Mouse (Mus musculus) Patski (cell line): ENCODE data around the gene Nedd9. TPM values are rescaled to one million over a fixed set of nuclear protein-coding genes. Genes with fewer than 3 reads are reported as not detected.

ENCODE experiments used
- ATAC-seq: fragments of 100-300 bp; one replicate; pipeline ENCODE4 v1.8.0; 2021
- CTCF ChIA-PET: fragments of 350-600 bp; sonication (Branson Sonifier 250); formaldehyde crosslinking; loops from one replicate; lab custom pipeline; 2022; ENCODE audit warnings: inconsistent platforms; lab: Charles Lee
- POLR2A ChIA-PET: fragments of 350-600 bp; sonication (Branson Sonifier 250); formaldehyde crosslinking; loops from one replicate; lab custom pipeline; 2022; ENCODE audit warnings: antibody characterized with exemption, inconsistent platforms; lab: Charles Lee
- DNase-seq: peaks from one replicate; pipeline ENCODE4 v3.0.0-alpha.2; 2011; ENCODE audit warnings: low read depth, low spot score
- H3K27me3 ChIP-seq: fragments of 371-371 bp; one replicate; pipeline ENCODE4 v1.5.1; 2021
- CTCF ChIP-seq: fragments of 100-300 bp; IDR thresholded peaks from one replicate; pipeline ENCODE4 v1.5.1; 2021
- in situ Hi-C: fragments of 300-500 bp; cut with MboI; formaldehyde crosslinking; loops from 3 replicates; pipeline ENCODE4 v1.11.1; 2018; ENCODE audit warnings: low pct_unique_long_range_greater_than_20kb, mixed read lengths
- polyA plus RNA-seq: library from polyadenylated mRNA; unstranded; gene quantifications from one replicate; pipeline ENCODE4 v1.2.3, GENCODE M21; 2021

The Nedd9 gene
- polyA plus RNA-seq = 21.2 TPM

DNA sequence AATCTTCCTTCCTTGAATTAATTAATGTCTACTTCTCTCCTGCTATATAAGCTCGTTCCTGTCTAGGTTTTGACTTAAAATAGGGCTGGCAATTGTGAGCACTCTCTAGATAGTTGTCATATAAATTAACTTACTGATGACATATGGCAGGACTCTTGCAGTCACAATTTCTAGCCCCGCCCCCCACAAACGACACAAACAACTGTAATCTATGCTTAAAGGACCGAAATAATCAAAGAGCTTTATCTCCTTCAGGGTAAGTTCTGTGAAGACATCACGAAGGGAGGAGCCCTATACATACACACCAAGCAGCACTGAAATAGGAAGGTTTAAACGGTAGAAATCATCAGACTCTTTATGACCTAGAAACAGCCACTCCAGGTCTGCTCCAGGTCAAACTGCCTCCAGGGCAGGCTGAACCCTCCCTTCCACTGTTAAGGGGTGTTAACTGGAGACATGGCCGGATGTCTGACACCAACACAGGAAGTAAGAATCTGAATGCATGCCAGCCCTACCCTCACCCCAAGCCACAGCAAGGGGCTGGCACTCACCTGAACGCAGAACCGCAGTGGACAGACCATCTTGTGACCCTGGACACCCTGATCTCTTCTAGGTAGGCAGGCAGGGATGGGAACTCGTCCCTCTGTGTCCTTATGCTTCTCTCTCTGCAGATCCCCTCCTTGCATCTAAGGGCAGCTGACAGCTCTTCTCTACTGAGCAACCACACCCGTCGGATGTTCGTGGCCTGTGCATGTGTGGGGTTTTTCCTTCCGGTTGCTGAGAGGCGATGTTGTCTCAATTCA is at the start of gene Nedd9:
Gene Nedd9 (minus strand): TSS at position 757 of the 803 bp plus-strand sequence.
- DNase-seq (no peak), ATAC-seq (no peak)
- TF ChIP-seq CTCF = no peak
- POLR2A ChIA-PET = no interaction called here
- in situ Hi-C loops = no loop called here
- CTCF ChIA-PET = no interaction called here
- H3K27me3 ChIP-seq = no peaks in the 10 kb centered on the region

- ChIA-PET CTCF (interaction anchor here (0.6 kb wide), 1 partner anchor 18 kb away, joined by 4 read pairs; no protein-coding TSS in a partner anchor), POLR2A (no interaction called here)
- no peaks in the 10 kb centered on the region for H3K27me3 ChIP-seq
- DNase-seq = no peak
- no peak for ATAC-seq
- in situ Hi-C loops = no loop called here
- TF ChIP-seq CTCF = no peak
Observed at GRCm38 (mm10) chr13:41532625-41533024, 45.5 kb upstream of the Nedd9 start.

GRCm38 (mm10) chr13:41530326-41530725 is 43.2 kb upstream of the Nedd9 start:
- H3K27me3 ChIP-seq = no peaks in the 10 kb centered on the region
- no peak for TF ChIP-seq CTCF
- DNase-seq (no peak), ATAC-seq (no peak)
- POLR2A ChIA-PET = no interaction called here
- CTCF ChIA-PET = interaction anchor here (1.4 kb wide), 1 partner anchor 10 kb away, joined by 5 read pairs; no protein-coding TSS in a partner anchor
- in situ Hi-C loops = no loop called here

GRCm38 (mm10) chr13:41524208-41524607 is 37.0 kb upstream of the Nedd9 start:
- ATAC-seq (no peak), DNase-seq (no peak)
- CTCF ChIA-PET = no interaction called here
- in situ Hi-C loops = no loop called here
- no peaks in the 10 kb centered on the region for H3K27me3 ChIP-seq
- no peak for TF ChIP-seq CTCF
- POLR2A ChIA-PET = no interaction called here

DNA sequence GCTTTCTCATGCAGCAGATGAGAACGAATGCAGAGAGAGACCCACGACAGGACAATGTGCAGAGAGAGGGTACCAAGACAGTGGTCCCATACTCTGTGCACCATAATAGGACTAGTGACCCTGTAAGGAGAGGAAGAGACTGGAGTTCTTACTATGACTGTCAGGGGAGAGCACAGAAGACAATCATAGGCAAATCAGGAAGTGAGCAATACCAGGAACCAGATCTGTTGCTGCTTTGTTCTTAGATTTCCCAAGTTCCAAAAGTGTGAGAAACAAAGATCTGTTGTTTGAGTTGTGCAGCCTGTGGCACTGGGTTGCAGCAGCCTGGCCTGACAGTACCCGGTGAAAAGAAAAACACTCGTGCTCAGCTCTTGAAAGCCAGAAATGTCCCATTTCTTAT is 34.1 kb upstream of the Nedd9 start:
- TF ChIP-seq CTCF = no peak
- ChIA-PET POLR2A (no interaction called here), CTCF (no interaction called here)
- DNase-seq (no peak), ATAC-seq (no peak)
- in situ Hi-C loops = no loop called here
- no peaks in the 10 kb centered on the region for H3K27me3 ChIP-seq

DNA sequence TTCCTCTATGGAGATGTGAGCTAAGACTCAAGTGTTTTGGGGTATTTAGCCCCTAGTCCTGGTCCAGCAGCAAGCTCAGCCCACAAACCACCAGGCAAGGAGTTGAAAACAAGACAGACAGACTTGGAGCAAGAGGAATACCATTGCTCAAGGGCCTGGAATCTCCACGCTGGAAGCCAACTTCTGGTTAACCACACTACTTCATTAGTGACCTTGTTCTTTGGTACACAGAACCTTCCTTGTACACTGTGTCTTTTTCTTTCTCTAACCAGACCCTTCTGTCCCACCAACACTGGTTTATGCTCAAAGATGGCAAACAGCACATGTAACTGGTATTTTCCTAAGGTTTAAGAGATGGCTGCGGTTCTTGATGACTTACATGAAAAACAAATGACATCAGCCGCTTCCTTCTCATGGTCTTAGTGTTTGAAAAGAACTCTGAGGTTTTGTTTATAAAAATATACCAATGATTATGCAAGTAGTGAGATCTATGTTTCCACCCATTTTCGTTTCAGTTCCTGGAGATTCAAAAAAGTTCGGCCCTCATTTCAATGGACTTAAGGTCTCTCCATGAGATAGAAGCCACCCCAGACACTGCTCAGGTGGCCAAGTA is 33.5 kb upstream of the Nedd9 start:
- POLR2A ChIA-PET = interaction anchor here (0.5 kb wide), 1 partner anchor 40 kb away, joined by 3 read pairs; no protein-coding TSS in a partner anchor
- in situ Hi-C loops = no loop called here
- CTCF ChIA-PET = no interaction called here
- no peaks in the 10 kb centered on the region for H3K27me3 ChIP-seq
- no peak for TF ChIP-seq CTCF
- no peak for ATAC-seq
- no peak for DNase-seq

GRCm38 (mm10) chr13:41519792-41520191 is 32.6 kb upstream of the Nedd9 start:
- no peaks in the 10 kb centered on the region for H3K27me3 ChIP-seq
- no peak for ATAC-seq
- CTCF ChIA-PET = no interaction called here
- in situ Hi-C loops = no loop called here
- no peak for DNase-seq
- no peak for TF ChIP-seq CTCF
- POLR2A ChIA-PET = no interaction called here

DNA sequence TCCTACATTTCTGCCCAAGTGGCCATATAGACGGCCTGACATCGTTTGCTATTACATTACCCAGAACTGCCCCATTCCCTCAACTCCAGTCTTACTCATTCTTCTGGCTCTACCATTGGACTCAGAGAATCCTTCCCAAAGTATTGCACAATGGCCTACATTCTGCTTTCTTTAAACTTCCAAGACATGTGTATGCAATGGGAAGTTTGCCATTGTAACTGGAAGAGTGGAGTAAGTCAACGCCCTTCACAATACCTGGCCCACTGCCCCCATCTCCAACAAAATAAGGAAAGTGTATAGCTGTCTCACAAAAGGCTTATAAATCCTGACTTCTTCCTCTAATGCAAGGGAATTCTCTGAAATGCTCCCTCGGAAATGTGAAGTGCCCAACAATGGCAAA is 30.0 kb upstream of the Nedd9 start:
- TF ChIP-seq CTCF = no peak
- H3K27me3 ChIP-seq = no peaks in the 10 kb centered on the region
- CTCF ChIA-PET = no interaction called here
- in situ Hi-C loops = no loop called here
- DNase-seq (no peak), ATAC-seq (no peak)
- POLR2A ChIA-PET = no interaction called here

DNA sequence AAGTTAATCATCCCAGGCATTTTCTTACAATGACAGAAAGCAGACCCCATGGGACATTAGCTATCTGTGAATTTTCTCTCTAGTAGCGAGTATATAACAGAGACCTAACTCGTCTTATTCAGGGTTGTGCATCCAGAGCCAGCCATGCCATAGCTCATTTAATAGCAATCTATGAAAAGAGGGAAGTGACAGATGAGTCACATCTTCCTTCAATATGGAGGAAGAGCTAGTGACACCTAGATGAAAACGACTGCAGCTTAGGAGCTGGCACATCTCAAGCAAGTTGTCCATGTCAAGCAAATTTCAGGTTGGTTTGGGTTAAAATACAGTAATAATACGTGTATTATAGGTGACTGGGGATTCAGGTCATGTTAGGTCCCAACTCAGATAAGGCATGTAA is 28.6 kb upstream of the Nedd9 start:
- ChIA-PET POLR2A (no interaction called here), CTCF (interaction anchor here (0.9 kb wide), 1 partner anchor 23 kb away, joined by 4 read pairs; no protein-coding TSS in a partner anchor)
- TF ChIP-seq CTCF = no peak
- DNase-seq = no peak
- in situ Hi-C loops = no loop called here
- H3K27me3 ChIP-seq = no peaks in the 10 kb centered on the region
- no peak for ATAC-seq

DNA sequence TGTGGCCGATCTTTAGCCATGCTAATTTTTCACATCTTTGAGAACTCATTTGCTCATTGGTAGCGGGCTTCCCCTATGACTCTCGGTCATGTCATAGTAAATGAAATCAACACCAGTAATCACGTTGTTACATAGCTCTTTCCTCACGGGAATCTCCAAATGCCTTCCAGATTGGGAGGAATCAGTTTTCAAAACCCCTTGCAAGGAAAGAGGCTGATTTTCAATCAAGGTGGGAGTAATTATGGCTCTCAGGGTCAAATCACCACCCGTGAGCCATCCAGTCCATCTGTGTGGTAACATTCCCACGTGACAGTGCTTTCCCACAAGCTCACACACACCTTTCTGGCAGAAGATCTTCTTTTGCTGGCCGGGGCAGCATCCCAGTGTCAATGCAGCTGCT is 27.8 kb upstream of the Nedd9 start:
- in situ Hi-C loops = no loop called here
- no peak for DNase-seq
- CTCF ChIA-PET = interaction anchor here (0.9 to 1.1 kb wide), 2 partner anchors 9 to 24 kb away, joined by 3 to 4 read pairs; no protein-coding TSS in a partner anchor
- TF ChIP-seq CTCF = no peak
- H3K27me3 ChIP-seq = no peaks in the 10 kb centered on the region
- no peak for ATAC-seq
- POLR2A ChIA-PET = no interaction called here

GRCm38 (mm10) chr13:41513456-41513855 is 26.3 kb upstream of the Nedd9 start:
- no peak for ATAC-seq
- POLR2A ChIA-PET = no interaction called here

More at GRCm38 (mm10) chr13:41513456-41513855, 26.3 kb upstream of the Nedd9 start:
- H3K27me3 ChIP-seq = no peaks in the 10 kb centered on the region
- DNase-seq = peak; percentile 20
- CTCF ChIA-PET = no interaction called here
- in situ Hi-C loops = no loop called here
- no peak for TF ChIP-seq CTCF
